Mouse (Mus musculus): ENCODE measurements around the gene Adamtsl1. TPM values are rescaled to one million over a fixed set of nuclear protein-coding genes. Genes with fewer than 3 reads are reported as not detected.

The Adamtsl1 gene
- polyA plus RNA-seq, 1 experiment from 2014 or later: 0.38 TPM

DNA sequence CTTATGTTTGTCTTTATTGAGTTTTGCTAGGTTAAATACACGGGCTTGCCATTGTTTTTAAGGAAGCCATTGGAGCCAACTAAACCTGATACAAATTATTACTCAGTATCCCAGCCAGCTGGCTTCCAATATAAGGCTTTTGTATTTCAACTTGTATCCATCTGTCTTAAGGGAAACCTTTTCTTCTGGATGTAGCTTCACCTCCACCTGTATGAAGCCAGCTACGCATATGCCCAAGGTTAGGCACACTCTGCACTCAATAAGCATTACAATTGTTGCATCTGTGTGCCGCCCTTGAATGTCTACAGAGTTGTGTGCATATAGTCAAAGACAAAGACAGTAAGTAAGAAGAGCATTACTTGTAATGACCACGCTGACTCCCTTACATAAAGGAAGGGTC lies 835.4 kb downstream of the Adamtsl1 start:
- Histone ChIP-seq H3K36me3 (replicated peaks; ENCODE audit: insufficient read depth, low read length) (no peaks in the 10 kb centered on the region), H3K27ac (ENCODE audit: low read depth) (no peak overlapping the region), H3K4me3 (ENCODE audit: low read depth, low read length) (no peak overlapping the region), H3K9ac (replicated peaks) (no peak overlapping the region), H3K4me2 (ENCODE audit: low read depth, low read length) (no peak overlapping the region), H3K27me3 (ENCODE audit: insufficient read depth, low read length) (no peaks in the 10 kb centered on the region), H3K9me3 (ENCODE audit: low read length) (no peaks in the 10 kb centered on the region), H3K4me1 (ENCODE audit: insufficient read depth) (no peaks in the 10 kb centered on the region)
- ATAC-seq (no peak), DNase-seq (no peak)
- TF ChIP-seq EP300 (IDR thresholded peaks at IDR 0.05; ENCODE audit: low read depth): no peak
- no peak for TF ChIP-seq CTCF (IDR thresholded peaks at IDR 0.05; ENCODE audit: low read depth)
- WGBS (ENCODE audit: insufficient replicate concordance): 80% methylated on average over 4 of the region's 4 CpGs

DNA sequence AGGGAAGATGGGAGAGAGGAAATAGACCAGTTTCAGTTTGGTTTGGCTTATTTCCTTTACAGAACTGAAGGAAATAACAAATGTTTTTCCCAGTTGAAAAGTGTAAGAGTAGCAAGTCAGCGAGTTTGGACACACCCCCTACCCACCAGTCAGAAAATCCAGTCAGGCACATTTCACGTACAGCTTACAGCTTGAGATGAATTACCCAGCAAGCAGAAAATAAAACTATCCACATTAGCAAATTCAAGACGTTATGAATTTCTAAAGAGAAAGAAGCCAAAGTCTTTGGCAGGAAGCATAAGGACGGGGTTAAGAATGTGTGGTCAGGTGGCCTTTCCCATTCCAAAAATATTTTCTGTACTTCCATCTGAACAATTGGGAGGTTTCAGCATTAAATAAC lies 838.1 kb downstream of the Adamtsl1 start:
- no peaks in the 10 kb centered on the region for H3K27me3 ChIP-seq (ENCODE audit: insufficient read depth, low read length)
- H3K36me3 ChIP-seq (replicated peaks; ENCODE audit: insufficient read depth, low read length): no peaks in the 10 kb centered on the region
- no peak overlapping the region for H3K4me2 ChIP-seq (ENCODE audit: low read depth, low read length)
- DNase-seq: no peak
- no peaks in the 10 kb centered on the region for H3K9me3 ChIP-seq (ENCODE audit: low read length)
- WGBS (ENCODE audit: insufficient replicate concordance): 67% methylated on average over 4 of the region's 4 CpGs
- H3K9ac ChIP-seq (replicated peaks): no peak overlapping the region
- H3K4me3 ChIP-seq (ENCODE audit: low read depth, low read length): no peak overlapping the region
- TF ChIP-seq CTCF (IDR thresholded peaks at IDR 0.05; ENCODE audit: low read depth): no peak
- no peak for TF ChIP-seq EP300 (IDR thresholded peaks at IDR 0.05; ENCODE audit: low read depth)
- H3K27ac ChIP-seq (ENCODE audit: low read depth): no peak overlapping the region
- no peaks in the 10 kb centered on the region for H3K4me1 ChIP-seq (ENCODE audit: insufficient read depth)
- no peak for ATAC-seq

- 78% methylated on average over 4 of the region's 4 CpGs for WGBS (ENCODE audit: insufficient replicate concordance)
- H3K9ac ChIP-seq (replicated peaks): no peak overlapping the region
- H3K4me1 ChIP-seq (ENCODE audit: insufficient read depth): no peaks in the 10 kb centered on the region
- no peaks in the 10 kb centered on the region for H3K36me3 ChIP-seq (replicated peaks; ENCODE audit: insufficient read depth, low read length)
- ATAC-seq (no peak), DNase-seq (no peak)
- H3K27ac ChIP-seq (ENCODE audit: low read depth): no peak overlapping the region
- no peaks in the 10 kb centered on the region for H3K27me3 ChIP-seq (ENCODE audit: insufficient read depth, low read length)
- H3K4me3 ChIP-seq (ENCODE audit: low read depth, low read length): no peak overlapping the region
- TF ChIP-seq CTCF (IDR thresholded peaks at IDR 0.05; ENCODE audit: low read depth) (no peak), EP300 (IDR thresholded peaks at IDR 0.05; ENCODE audit: low read depth) (no peak)
- no peaks in the 10 kb centered on the region for H3K9me3 ChIP-seq (ENCODE audit: low read length)
- H3K4me2 ChIP-seq (ENCODE audit: low read depth, low read length): no peak overlapping the region
These were observed 839.6 kb downstream of the Adamtsl1 start for GRCm38 (mm10) chr4:86353550-86353949.

- no peak overlapping the region for H3K4me3 ChIP-seq (ENCODE audit: low read depth, low read length)
- no peak overlapping the region for H3K27ac ChIP-seq (ENCODE audit: low read depth)
- WGBS (ENCODE audit: insufficient replicate concordance): 77% methylated on average over 5 of the region's 5 CpGs
- no peak for DNase-seq
- no peaks in the 10 kb centered on the region for H3K9me3 ChIP-seq (ENCODE audit: low read length)
- no peak overlapping the region for H3K9ac ChIP-seq (replicated peaks)
- H3K4me1 ChIP-seq (ENCODE audit: insufficient read depth): no peaks in the 10 kb centered on the region
- no peak for ATAC-seq
- TF ChIP-seq EP300 (IDR thresholded peaks at IDR 0.05; ENCODE audit: low read depth): no peak
- TF ChIP-seq CTCF (IDR thresholded peaks at IDR 0.05; ENCODE audit: low read depth): no peak
- no peaks in the 10 kb centered on the region for H3K27me3 ChIP-seq (ENCODE audit: insufficient read depth, low read length)
- H3K4me2 ChIP-seq (ENCODE audit: low read depth, low read length): no peak overlapping the region
- H3K36me3 ChIP-seq (replicated peaks; ENCODE audit: insufficient read depth, low read length): no peaks in the 10 kb centered on the region
These were observed 845.4 kb downstream of the Adamtsl1 start for GRCm38 (mm10) chr4:86359398-86359797.

GRCm38 (mm10) chr4:86369055-86369454 lies 855.1 kb downstream of the Adamtsl1 start:
- Histone ChIP-seq H3K27ac (ENCODE audit: low read depth) (no peak overlapping the region), H3K36me3 (replicated peaks; ENCODE audit: insufficient read depth, low read length) (no peaks in the 10 kb centered on the region), H3K4me2 (ENCODE audit: low read depth, low read length) (no peak overlapping the region), H3K4me3 (ENCODE audit: low read depth, low read length) (no peak overlapping the region), H3K4me1 (ENCODE audit: insufficient read depth) (no peaks in the 10 kb centered on the region), H3K9me3 (ENCODE audit: low read length) (no peaks in the 10 kb centered on the region), H3K9ac (replicated peaks) (no peak overlapping the region), H3K27me3 (ENCODE audit: insufficient read depth, low read length) (no peaks in the 10 kb centered on the region)
- DNase-seq (no peak), ATAC-seq (no peak)
- no peak for TF ChIP-seq EP300 (IDR thresholded peaks at IDR 0.05; ENCODE audit: low read depth)
- no peak for TF ChIP-seq CTCF (IDR thresholded peaks at IDR 0.05; ENCODE audit: low read depth)
- WGBS (ENCODE audit: insufficient replicate concordance): 74% methylated on average over 8 of the region's 8 CpGs

- no peaks in the 10 kb centered on the region for H3K4me1 ChIP-seq (ENCODE audit: insufficient read depth)
- no peaks in the 10 kb centered on the region for H3K27me3 ChIP-seq (ENCODE audit: insufficient read depth, low read length)
- no peak for ATAC-seq
- H3K27ac ChIP-seq (ENCODE audit: low read depth): no peak overlapping the region
- H3K4me2 ChIP-seq (ENCODE audit: low read depth, low read length): no peak overlapping the region
- no peaks in the 10 kb centered on the region for H3K36me3 ChIP-seq (replicated peaks; ENCODE audit: insufficient read depth, low read length)
- WGBS (ENCODE audit: insufficient replicate concordance): 58% methylated on average over 2 of the region's 2 CpGs
- no peak overlapping the region for H3K9ac ChIP-seq (replicated peaks)
- DNase-seq: no peak
- no peak overlapping the region for H3K4me3 ChIP-seq (ENCODE audit: low read depth, low read length)
- H3K9me3 ChIP-seq (ENCODE audit: low read length): no peaks in the 10 kb centered on the region
- TF ChIP-seq EP300 (IDR thresholded peaks at IDR 0.05; ENCODE audit: low read depth) (no peak), CTCF (IDR thresholded peaks at IDR 0.05; ENCODE audit: low read depth) (no peak)
These were observed 859.2 kb downstream of the Adamtsl1 start for GRCm38 (mm10) chr4:86373166-86373565.

DNA sequence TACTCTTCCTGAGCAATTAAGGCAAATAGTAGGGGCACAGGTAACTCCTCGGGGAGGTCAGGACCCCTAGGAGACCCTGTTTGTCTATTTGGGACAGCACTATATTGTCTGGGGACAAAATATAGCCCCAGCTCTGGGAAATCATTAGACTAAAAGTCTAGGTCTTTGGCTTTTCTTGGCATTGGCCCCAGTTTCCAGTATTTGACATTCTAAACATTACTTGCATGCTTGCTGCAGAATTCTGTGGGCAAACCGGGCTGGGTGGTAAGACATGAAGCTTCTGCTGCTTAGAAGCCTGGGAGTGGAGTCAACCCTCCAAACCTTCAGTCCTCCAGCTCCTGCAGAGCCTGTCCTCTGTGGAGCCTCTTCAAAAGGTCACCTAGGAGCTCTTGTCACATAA lies 869.2 kb downstream of the Adamtsl1 start:
- no peak for DNase-seq
- no peak for ATAC-seq
- no peak overlapping the region for H3K9ac ChIP-seq (replicated peaks)
- no peaks in the 10 kb centered on the region for H3K27me3 ChIP-seq (ENCODE audit: insufficient read depth, low read length)
- no peaks in the 10 kb centered on the region for H3K36me3 ChIP-seq (replicated peaks; ENCODE audit: insufficient read depth, low read length)
- TF ChIP-seq EP300 (IDR thresholded peaks at IDR 0.05; ENCODE audit: low read depth) (no peak), CTCF (IDR thresholded peaks at IDR 0.05; ENCODE audit: low read depth) (no peak)
- no peak overlapping the region for H3K4me2 ChIP-seq (ENCODE audit: low read depth, low read length)
- 64% methylated on average over 2 of the region's 2 CpGs for WGBS (ENCODE audit: insufficient replicate concordance)
- no peak overlapping the region for H3K4me3 ChIP-seq (ENCODE audit: low read depth, low read length)
- H3K9me3 ChIP-seq (ENCODE audit: low read length): no peaks in the 10 kb centered on the region
- H3K27ac ChIP-seq (ENCODE audit: low read depth): no peak overlapping the region
- peaks cover 5% of the 10 kb centered on the region; the same call in 1 of the 2 replicates for H3K4me1 ChIP-seq (ENCODE audit: insufficient read depth)

Measured in liver, postnatal 0 days (tissue).